Mouse (Mus musculus) layer of hippocampus, adult 18-20 months (tissue): ENCODE results near the gene Olfr718-ps1. TPM values are rescaled to one million over a fixed set of nuclear protein-coding genes. Genes with fewer than 3 reads are reported as not detected.
"Not testable (repeated sequence)": the region's sequence is repeated elsewhere in the genome, so short reads cannot be mapped to it uniquely, and the experiment has no call there.

Source experiments
- DNase-seq, 2 experiments: peaks; one replicate each; pipeline ENCODE4 v3.0.0; 2022; ENCODE audit warnings: low spot score in 2 of 2
- long read RNA-seq: library from polyadenylated mRNA; stranded (forward); transcript quantifications from one replicate; pipeline ENCODE4 v2.0.0, GENCODE M21; 2021
- total RNA-seq, 2 experiments: library from RNA; stranded (reverse); gene quantifications; 2 replicates each; pipeline ENCODE4 v1.2.3; 2021

The Olfr718-ps1 gene
- total RNA-seq, result under 1 TPM in 1 of 2 experiments, not detected in 1; 0.12 TPM
- long read RNA-seq, result 0 reads

DNA sequence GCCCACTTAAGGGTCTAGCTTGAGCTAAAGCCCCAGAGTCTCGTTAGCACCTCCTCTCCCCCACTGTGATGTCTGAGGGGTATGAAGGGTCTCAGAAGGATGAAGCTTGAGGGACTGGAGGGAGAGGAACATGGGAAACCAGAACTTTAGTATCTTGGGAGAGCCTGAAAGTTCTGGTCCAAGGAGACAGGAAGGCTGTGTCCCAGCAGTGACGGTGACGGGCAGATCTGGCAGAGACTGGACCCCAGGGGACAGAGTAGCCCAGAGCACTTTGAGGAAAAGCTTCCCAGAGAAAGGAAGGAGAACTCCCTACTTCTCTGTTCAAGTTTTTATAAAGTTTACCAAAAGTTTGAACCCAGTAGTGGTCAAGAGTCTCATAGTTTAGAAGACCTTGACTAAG, at the start of gene Olfr718-ps1:
TSS of gene Olfr718-ps1 (minus strand) at position 101 of the 400 bp plus-strand sequence.
- no peak for DNase-seq

DNA sequence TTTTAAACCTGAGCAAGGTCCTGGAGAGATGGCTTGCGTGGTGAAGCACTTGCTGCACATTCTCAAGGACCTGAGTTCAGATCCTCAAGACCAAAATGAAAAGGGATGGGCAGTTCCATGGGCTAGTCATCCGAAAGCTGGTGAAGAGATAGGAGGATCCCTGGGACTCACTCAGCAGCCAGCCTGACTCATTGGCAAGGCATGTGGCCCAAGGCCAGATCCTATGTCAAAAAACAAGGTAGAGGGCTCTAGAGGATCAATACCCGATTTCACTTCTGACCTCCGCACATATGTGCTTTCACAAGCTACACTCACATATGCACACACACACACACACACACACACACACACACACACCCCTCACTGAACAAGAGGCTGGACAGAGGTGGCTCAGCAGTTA, 49.1 kb upstream of the Olfr718-ps1 start:
- no peak for DNase-seq

DNA sequence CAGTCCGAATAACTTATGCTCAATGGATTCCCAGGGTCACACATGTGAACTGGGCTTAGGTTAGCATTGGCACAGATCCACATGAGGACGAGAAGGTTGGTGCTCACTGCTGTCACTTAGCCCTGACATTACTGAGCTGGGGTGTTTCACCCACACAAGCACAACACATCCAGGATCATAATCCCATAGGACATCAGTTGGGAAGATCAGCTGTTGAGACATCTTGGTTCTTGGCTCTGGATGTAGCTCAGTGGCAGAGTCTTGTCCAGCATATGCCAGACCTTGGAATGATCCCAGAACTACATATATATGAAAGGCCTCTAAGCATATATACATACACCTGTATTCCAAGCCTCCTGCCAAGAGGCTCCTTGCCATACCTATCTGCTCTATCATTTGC, 47.8 kb upstream of the Olfr718-ps1 start:
- no peak for DNase-seq

DNA sequence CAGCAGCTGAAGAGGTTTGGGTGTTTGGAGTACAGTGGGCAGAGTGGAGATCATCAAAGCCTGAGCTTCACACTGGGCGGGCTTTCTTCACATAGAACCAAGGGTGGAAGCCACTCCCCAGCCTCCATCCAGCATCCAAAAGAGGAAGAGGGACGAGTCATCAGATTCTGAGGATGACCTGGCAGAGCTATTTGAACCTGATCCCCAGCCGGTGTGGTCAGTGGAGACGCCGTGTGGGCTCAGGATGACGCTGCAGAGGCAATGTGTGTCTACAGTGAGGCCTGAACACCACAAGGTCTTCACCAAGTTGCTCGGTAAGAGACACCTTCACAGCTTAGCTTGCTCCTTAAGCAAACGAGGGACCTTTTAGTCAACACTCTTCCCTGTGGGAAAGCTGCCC, 47.4 kb upstream of the Olfr718-ps1 start:
- DNase-seq, result not testable (repeated sequence)

DNA sequence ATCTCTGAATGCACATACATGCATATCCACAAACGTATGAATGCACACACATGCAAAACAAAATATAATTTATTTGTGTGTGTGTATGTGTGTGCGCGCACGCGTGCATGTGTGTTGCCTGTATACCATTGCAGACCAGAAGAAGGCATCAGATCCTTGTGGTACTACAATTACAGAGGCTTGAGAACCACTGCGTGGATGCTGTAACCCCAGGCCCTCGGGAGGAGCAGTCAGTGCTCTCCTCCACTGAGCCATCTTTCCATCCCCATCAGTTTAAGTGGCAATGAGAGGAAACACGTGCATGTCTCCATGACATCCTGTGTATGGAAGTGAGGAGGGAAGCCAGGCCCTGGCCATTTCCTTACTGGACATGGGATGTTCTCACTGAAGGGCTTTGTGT, 45.4 kb upstream of the Olfr718-ps1 start:
- DNase-seq, result no peak

DNA sequence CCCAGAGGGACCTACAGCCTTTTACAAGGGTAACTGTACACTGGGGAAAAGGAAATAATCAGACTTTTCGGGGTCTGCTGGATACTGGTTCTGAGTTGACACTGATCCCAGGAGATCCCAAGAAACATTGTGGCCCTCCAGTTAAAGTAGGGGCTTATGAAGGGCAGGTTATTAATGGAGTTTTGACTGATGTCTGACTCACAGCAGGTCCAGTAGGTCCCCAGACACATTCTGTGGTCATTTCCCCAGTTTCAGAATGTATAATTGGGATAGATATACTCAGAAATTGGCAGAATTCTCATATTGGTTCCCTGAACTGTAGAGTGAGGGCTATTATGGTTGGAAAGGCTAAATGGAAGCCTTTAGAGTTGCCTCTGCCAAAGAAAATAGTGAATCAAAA, 40.6 kb upstream of the Olfr718-ps1 start:
- not testable (repeated sequence) for DNase-seq

DNA sequence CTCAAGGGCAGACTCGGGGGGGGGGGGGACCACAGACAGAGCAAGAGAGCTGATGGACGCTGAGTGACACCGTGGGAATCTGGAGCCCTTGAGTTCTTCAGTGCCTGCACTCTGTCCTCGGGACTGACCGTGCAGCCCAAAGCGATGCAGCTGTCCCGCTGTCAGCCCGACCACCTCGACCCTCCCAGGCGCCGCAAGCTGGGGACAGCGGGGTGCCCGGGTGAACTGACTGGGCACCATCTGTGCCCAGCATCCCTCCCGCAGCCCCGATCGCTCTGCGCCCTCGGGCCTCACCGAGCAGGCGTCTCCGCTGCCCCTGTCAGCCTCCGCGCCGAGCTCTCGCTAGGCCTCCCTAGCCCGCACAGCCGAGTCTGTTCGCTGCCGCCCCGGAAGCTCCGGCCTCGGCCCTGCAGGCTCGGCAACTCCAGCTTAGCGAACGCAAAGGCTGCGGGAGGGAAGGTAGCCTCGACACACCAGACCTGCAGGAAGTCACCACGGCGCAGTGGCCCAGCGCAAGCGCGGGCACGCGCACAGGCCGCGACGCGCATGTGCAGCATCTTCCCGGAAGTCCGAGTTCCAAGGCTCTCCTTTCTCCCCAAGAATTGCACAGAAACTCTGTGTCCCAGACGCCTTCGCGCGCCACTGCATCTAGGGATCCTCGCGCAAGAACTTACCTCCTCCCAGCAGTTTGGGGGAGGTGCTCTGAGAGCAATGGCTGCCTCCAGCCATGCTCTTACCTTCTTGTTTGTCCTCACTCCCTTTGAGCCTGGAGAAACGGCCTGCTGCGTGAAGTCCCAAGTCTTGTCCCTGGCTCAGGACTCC, 33.1 kb upstream of the Olfr718-ps1 start, which contains the start of the genes Rbak and Spdye4b:
TSS of gene Rbak (minus strand) at position 521 of the 822 bp plus-strand sequence.
TSS of gene Spdye4b (plus strand) at position 763 of the 822 bp plus-strand sequence.
- peak; percentile 94 to 97 for DNase-seq

DNA sequence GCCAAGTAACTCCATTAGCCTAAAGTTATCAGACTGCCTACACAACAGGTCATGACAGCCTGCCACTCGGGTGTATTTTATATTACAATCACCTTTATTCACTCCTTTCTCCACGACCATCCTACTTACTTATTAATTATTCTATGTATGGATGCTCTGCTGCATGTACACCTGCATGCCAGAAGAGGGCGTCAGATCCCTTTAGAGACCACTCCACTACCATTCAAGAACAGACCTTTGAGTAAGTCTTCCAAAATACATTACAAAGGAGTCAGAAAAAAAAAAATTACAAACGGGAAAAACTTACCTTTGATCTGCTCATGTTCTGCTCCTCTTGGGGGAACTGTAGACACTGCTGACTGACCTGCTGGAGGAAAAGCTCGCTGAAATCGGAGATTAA, 31.8 kb upstream of the Olfr718-ps1 start:
- DNase-seq, result peak in 1 of 2 experiments; percentile 28

DNA sequence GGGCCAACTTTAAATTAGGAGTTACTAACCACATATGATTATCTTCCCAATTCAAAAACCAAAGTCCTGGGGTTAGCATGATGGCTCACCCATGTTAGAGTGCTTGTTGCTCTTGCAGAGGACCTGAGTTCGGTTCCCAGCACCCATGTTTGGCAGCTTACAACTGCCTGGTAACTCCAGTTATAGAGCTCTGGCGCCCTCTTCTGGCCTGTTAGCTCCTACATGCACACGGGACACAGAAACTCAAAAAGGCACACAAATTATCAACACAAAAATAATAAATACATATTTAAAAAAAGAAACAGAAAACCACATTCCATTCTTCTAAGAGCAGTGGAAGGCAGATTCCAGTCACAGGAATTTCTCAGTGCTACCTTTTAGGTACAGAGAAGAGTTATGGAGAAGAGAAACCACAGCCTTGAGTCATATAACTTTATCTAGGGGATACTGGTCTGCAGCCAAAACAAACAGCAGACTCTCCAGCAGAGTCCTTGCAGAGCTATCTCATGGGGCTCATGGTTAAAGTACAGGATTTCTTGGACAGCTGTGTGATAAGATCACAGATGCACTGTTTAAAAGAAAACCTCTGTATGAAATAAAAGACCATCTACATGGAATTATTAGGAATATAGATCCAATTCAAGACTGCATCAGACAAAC, 30.3 kb upstream of the Olfr718-ps1 start:
- DNase-seq, result no peak

DNA sequence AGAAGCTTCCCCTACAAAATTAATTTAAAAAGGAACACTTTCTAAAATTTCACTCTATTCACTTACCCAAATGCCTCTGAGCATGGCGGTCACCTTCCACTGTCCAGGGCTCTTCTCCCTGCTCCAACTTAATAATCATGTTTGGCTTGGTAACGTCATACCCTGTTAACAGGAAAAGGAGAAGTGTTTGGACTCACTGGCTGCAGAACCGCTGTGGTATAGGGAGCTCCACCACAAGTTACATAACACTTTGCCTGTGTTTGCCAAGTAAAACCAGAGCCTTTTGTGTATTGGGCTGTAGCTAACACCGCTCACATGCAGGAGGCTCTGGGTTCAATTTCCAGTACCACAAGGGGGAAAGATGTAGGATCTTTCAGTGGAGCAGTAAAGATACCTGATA, 28.6 kb upstream of the Olfr718-ps1 start:
- DNase-seq, result no peak

DNA sequence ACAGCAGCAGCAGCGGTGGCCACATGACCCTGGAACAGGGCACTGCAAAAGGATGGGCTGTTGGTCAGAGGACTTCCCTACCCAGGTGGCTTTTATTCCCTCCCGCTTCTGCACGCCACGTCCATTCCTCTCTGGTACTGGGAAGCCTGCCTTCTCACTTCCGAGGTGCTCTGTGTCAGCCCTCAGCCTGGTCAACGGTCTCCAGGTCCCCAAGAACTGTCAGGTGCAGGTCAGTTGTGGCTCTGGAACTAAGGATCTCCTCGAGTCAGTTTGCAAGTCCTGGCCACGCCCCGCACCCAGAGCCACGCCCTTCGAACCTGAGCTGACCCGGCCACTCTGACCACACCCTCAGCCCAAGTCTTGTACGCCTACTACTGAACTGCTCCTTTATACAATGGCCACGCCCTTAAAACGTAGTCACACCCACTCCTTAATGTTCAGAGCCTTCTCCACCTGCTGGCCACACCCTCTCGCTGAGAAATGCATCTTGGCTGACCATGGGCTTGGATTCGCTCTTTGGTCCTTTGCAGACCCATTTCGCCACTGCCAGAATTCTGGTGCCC, 18.2 kb upstream of the Olfr718-ps1 start:
- no peak for DNase-seq

DNA sequence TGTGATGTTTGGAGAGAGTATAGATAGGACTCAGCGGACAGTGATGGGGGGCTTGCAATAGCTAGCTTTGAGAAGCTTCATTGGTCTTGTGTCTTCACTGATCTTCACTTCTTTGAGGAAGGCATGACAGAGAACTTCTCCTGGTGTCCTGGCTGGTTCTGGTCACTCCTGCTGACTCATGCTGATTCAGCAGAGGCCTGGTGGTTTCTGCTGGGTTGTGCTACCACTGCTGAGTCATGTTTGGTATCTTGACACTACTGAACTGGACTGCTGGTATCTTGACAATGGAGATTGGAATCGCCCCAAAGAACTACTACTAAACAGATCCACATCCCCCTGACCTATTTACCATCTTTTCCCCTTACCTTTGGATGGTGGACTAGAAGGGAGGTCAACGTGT, 8.2 kb upstream of the Olfr718-ps1 start:
- DNase-seq, result no peak

DNA sequence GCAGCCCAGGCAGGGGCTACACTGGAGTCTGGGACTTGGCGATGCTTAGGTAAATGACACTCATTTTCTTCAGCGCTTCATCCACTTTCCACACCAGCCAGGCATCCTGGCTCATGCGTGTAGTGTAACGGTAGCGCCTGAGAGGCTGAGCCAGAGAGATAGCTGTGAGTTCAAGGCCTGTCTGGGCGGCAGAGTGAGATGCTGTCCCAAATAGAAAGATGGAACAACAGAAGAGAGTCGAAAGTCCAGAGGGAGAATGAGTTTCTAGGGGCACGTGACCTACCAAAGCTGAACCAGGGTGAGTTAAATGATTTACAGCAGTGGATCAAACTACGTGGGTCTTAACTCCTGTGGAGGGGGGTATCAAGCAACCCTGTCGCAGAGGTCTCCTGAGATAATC, 6.4 kb upstream of the Olfr718-ps1 start:
- no peak for DNase-seq

DNA sequence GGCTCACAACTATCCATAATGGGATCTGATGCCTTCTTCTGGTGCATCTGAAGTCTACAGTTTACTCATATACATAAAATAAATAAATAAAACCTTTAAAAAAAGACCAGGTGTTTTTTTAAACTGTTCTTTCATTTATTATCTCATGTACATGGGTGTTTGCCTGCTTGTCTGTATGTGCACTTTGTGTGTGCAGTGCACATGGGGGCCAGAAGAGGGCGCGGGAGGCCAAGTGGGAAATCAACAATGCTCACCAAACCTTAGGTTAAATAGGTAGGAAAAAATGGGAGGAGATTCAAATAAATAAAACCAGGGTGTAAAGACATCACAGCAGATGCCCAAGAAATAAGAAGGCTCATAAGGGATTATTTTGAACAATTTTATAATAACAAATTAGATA, 2.7 kb upstream of the Olfr718-ps1 start:
- no peak for DNase-seq

DNA sequence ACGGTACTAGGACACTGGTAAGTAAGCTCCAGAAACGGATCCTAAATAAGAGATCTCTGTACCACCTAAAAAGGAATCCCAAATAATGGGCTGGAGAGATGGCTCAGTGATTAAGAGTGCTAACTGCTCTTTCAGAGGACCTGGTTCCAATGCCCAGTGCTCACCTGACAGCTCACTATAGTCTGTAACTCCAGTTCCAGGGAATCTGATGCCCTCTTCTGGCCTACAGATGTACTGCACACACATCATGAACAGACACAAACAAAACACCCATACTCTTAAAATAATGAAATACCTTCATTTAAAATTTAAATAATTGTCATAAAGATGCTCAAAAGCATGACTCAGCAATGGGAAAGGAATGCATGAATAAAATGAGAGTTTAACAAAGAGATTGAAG, 2.2 kb upstream of the Olfr718-ps1 start:
- DNase-seq, result no peak

DNA sequence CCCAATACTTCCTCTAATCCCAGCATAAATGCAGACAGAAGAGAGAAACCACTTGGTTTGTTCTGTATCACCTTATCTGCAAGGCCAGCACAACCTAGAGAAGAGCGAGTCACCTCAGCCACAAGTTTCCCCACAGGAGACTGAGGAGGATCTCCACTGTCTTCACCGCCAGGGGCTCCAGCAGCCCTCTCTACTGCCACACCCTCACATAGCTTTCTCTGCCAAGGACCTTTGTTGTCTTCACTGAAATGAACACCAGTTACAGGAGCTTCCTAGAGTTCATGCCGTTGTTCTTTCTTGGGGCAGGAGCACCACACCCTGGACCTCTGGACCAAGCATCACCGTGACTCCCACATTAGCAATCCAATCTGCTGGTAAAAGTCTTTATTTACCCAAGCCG, 1.3 kb upstream of the Olfr718-ps1 start:
- no peak for DNase-seq

DNA sequence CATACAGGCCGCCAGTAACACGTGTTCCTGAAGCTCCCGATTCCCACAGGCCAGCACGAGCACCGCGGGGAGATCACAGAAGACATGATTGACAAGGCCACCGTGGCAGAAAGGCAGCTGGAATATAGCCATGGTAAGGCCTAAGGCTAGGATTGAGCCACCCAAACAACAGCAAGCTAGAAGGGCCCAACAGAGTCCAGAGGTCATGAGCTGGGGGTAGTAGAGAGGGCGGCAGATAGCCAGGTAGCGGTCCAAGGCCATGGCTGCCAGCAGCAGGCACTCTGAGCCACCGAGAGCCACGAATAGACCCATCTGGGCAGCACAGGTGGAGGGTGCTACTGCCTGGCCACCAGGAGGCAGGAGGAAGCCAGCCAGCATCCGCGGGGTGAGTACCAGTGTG, 9.8 kb downstream of the Olfr718-ps1 start:
- DNase-seq, result no peak

DNA sequence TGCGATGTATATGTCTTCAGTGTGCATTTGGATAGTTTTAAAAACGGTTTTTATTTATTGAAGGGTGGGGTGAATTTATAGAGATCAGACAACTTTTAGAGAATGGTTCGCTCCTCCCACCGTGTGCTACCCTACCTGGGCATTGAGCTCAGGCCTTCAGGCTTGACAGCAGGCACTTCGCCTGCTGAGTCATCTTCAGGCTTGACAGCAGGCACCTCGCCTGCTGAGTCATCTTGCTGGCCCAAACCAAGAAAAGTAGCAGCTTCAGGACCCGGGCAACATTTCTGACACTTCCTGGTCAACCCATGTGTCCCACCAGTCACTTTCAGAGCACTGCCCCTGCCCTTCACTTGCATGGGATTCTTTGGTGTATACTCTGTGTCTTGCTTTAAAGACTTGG, 12.3 kb downstream of the Olfr718-ps1 start:
- no peak for DNase-seq

DNA sequence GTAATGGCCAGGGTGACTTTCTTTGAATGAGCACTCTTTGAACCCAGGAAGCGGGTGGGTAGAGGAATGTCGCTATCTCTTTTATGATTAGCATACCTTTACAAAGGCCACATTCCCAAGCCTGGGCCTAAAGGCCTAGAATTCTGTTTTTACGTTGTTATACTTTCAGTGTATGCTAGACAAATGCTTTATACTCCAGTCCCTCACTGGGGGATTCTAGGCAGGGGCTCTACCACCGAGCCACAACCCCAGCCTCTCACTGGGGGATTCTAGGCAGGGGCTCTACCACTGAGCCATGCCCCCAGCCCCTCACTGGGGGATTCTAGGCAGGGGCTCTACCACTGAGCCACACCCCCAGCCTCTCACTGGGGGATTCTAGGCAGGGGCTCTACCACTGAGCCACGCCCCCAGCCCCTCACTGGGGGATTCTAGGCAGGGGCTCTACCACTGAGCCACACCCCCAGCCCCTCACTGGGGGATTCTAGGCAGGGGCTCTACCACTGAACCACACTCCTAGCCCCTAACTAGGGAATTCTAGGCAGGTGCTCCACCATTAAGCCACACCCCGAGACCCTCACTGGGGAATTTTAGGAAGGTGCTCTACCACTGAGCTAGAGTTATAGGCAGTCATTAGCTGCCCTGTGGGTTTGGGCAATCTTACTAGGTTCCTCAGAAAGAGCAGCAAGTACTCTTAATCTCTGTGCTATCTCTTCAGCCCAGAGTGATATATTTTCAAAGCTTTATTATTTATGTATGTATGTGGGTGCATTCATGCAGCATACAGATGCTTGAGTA, 13.0 kb downstream of the Olfr718-ps1 start:
- DNase-seq, result not testable (repeated sequence)

DNA sequence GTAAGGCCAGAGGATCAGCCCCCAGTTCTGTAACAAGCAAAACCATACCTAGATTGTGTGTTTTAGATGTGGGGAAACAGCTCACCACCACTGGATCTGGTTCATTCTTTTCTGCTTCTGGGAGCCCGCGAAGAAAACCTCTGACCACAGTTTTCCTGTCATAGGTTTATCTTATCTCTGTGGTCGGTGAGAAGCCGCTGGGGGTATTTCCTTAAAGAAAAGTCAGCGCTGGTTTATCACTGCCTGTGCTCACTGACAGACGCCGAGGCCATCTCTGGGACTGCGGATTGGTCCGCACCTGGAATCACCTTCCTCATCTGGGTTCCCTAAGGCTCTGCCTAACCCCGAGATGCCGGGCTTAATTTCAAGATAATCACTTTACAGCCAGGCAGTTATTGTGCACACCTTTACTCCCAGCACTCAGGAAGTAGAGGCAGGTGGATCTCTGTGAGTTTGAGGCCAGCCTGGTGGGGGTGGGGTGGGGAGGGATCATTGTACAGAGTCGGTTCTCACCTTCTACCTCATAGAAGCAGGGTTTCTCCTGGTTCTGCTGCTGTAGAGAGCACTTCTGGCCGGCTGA, 14.4 kb downstream of the Olfr718-ps1 start:
- DNase-seq, result no peak

DNA sequence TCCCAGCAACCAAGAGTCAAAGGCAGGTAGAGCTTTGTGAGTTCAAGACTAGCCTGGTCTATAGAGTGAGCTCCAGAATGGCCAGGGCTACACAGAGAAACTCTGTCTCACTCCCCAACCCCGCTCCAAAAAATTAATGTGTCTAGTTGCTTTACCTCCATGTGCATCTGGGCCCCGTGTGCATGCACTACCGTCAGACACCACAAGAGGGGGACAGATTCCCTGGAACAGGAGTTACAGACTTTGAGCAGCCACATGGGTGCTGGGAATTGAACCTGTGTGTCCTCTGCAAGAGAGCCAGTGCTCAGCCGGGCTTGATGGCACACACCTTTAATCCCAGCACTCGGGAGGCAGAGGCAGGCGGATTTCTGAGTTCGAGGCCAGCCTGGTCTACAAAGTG, 17.0 kb downstream of the Olfr718-ps1 start:
- no peak for DNase-seq
